Mouse (Mus musculus): ENCODE data around the gene Pcbp4. TPM values are rescaled to one million over a fixed set of nuclear protein-coding genes. Genes with fewer than 3 reads are reported as not detected.
A peak's percentile ranks its signal among the peaks of the same experiment; 100 is the strongest.

The Pcbp4 gene
- polyA plus RNA-seq, 1 experiment from 2014 or later, result 60.7 TPM

GRCm38 (mm10) chr9:106475046-106475445 lies 22.0 kb downstream of the Pcbp4 start:
- peaks cover 40% of the 10 kb centered on the region for H3K4me1 ChIP-seq (replicated peaks; ENCODE audit: control insufficient read depth, insufficient read depth, low read length)
- no peaks in the 10 kb centered on the region for H3K27me3 ChIP-seq (ENCODE audit: control insufficient read depth, insufficient read depth, low read depth, low read length)
- H3K4me2 ChIP-seq (ENCODE audit: low read depth, low read length), result no peak overlapping the region
- no peaks in the 10 kb centered on the region for H3K36me3 ChIP-seq (ENCODE audit: control insufficient read depth, insufficient read depth, low read length)
- no peak for ATAC-seq (ENCODE audit: low read depth)
- no peak overlapping the region for H3K4me3 ChIP-seq (ENCODE audit: low read length)
- 67% methylated on average over 7 of the region's 7 CpGs for WGBS
- peak overlapping the region; percentile 33 for H3K9ac ChIP-seq (ENCODE audit: low read length)
- H3K9me3 ChIP-seq (ENCODE audit: control insufficient read depth, low read length), result no peaks in the 10 kb centered on the region
- H3K27ac ChIP-seq (ENCODE audit: low read length), result no peak overlapping the region

- 85% methylated on average over 10 of the region's 10 CpGs for WGBS
- peaks cover 40% of the 10 kb centered on the region for H3K4me1 ChIP-seq (replicated peaks; ENCODE audit: control insufficient read depth, insufficient read depth, low read length)
These were observed 22.5 kb downstream of the Pcbp4 start, which contains the start of gene Rrp9 for GRCm38 (mm10) chr9:106475663-106476001. TSS of gene Rrp9 (plus strand) at chr9:106475963.

DNA sequence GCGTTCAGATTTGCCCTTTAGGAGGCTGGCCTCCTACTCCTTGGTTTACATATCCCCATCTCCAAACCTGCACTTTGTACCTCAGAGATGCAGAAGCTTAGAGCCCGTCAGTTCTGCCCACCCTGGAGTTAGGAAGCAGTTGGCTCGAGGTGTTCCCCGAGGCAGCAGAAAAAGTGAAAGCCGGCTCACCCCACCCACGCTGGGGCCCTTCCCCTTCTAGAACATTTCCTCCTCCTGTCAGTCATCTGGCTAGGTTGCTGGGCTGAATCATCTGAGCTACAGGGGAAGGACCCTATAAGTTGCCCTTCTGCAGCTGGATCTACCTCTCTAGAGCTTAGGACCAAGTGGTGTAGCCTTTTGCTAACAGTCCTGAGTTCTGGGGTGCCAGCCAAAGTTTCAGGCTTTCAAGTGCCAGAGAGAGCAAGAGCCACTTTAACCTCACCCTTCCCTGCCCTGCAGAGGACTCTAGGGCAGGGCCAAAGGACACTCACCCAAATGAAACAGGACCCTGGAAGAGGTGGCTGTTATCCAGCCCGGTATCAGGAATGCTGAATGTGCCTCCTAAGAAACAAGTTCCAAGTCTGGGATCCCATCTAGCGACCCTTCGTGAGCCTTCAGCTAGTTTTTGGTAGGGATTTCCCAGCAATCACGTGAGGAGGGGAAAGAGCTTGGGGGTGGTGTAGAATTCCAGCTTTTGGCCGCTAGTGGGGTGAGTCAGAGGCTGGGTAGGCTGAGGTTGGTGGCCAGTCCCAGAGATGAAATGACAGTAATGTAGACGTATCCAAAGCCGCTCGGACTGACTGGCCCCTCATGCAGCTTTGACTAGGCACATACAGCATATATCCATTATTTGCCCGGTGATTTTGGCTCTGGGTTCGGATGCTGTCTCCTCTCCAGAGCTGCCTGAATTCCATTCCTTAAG lies 23.2 kb downstream of the Pcbp4 start:
- Histone ChIP-seq H3K27ac (ENCODE audit: low read length) (peak overlapping the region; percentile 86), H3K4me2 (ENCODE audit: low read depth, low read length) (peak overlapping the region; percentile 50), H3K36me3 (ENCODE audit: control insufficient read depth, insufficient read depth, low read length) (peaks cover 4% of the 10 kb centered on the region; the same call in 1 of the 2 replicates), H3K27me3 (ENCODE audit: control insufficient read depth, insufficient read depth, low read depth, low read length) (no peaks in the 10 kb centered on the region), H3K4me3 (ENCODE audit: low read length) (peak overlapping the region; percentile 83), H3K4me1 (replicated peaks; ENCODE audit: control insufficient read depth, insufficient read depth, low read length) (peaks cover 40% of the 10 kb centered on the region), H3K9ac (ENCODE audit: low read length) (peak overlapping the region; percentile 58), H3K9me3 (ENCODE audit: control insufficient read depth, low read length) (no peaks in the 10 kb centered on the region)
- ATAC-seq (ENCODE audit: low read depth), result peak; percentile 54
- WGBS, result 23% methylated on average over 16 of the region's 16 CpGs

More at GRCm38 (mm10) chr9:106475663-106476001, 22.5 kb downstream of the Pcbp4 start, which contains the start of gene Rrp9:
- no peak for ATAC-seq (ENCODE audit: low read depth)
- H3K27ac ChIP-seq (ENCODE audit: low read length), result peak within 1 kb of the TSS; percentile 86
- H3K4me3 ChIP-seq (ENCODE audit: low read length), result peak within 1 kb of the TSS; percentile 83
- H3K9me3 ChIP-seq (ENCODE audit: control insufficient read depth, low read length), result no peaks in the 10 kb centered on the region
- peak within 1 kb of the TSS; percentile 58 for H3K9ac ChIP-seq (ENCODE audit: low read length)
- H3K36me3 ChIP-seq (ENCODE audit: control insufficient read depth, insufficient read depth, low read length), result peaks cover under 1% of the 10 kb centered on the region; the same call in 1 of the 2 replicates
- no peaks in the 10 kb centered on the region for H3K27me3 ChIP-seq (ENCODE audit: control insufficient read depth, insufficient read depth, low read depth, low read length)
- peak within 1 kb of the TSS; percentile 50 for H3K4me2 ChIP-seq (ENCODE audit: low read depth, low read length)

DNA sequence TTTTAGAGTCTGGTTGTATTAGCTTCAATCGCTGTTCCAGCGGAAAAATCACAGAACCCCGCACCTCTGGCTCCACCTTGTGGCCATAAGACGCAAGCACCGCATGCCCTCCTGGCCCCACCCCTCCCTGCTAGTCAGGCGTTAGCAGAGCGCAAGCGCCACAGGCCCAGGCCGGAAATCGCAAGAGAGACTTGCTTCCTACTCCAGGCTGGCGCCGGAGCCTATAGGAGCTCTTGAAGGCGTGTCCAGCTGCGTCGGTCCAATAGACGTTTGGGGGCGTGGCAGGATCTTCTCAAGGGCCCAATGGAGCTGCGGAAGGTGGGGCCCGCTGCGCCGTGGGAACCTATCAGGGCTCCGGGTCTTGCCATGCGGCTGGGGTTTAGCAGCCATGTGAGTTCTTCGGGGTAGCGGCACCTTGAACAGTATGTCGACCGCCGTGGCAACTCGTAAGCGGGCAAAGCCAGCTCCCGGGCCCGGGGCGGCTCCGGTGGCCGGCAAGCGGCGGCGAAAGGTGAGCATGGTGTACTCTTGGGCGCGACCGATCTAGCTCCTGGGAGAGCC lies 23.9 kb downstream of the Pcbp4 start, which contains the start of gene Parp3:
Gene Parp3 (minus strand): TSS at position 26 of the 561 bp plus-strand sequence.
- under 1% methylated on average over 41 of the region's 41 CpGs for WGBS
- Histone ChIP-seq H3K4me3 (ENCODE audit: low read length) (peak within 1 kb of the TSS; percentile 83), H3K9ac (ENCODE audit: low read length) (peak within 1 kb of the TSS; percentile 72), H3K4me2 (ENCODE audit: low read depth, low read length) (peak within 1 kb of the TSS; percentile 91), H3K36me3 (ENCODE audit: control insufficient read depth, insufficient read depth, low read length) (peaks cover 4% of the 10 kb centered on the region; the same call in 1 of the 2 replicates), H3K4me1 (replicated peaks; ENCODE audit: control insufficient read depth, insufficient read depth, low read length) (peaks cover 35% of the 10 kb centered on the region), H3K9me3 (ENCODE audit: control insufficient read depth, low read length) (no peaks in the 10 kb centered on the region), H3K27me3 (ENCODE audit: control insufficient read depth, insufficient read depth, low read depth, low read length) (no peaks in the 10 kb centered on the region), H3K27ac (ENCODE audit: low read length) (peak within 1 kb of the TSS; percentile 86)
- peak; percentile 97 for ATAC-seq (ENCODE audit: low read depth)

GRCm38 (mm10) chr9:106477649-106478048 lies 24.6 kb downstream of the Pcbp4 start:
- Histone ChIP-seq H3K4me1 (replicated peaks; ENCODE audit: control insufficient read depth, insufficient read depth, low read length) (peaks cover 34% of the 10 kb centered on the region), H3K27me3 (ENCODE audit: control insufficient read depth, insufficient read depth, low read depth, low read length) (no peaks in the 10 kb centered on the region), H3K9me3 (ENCODE audit: control insufficient read depth, low read length) (no peaks in the 10 kb centered on the region), H3K4me2 (ENCODE audit: low read depth, low read length) (peak overlapping the region; percentile 91), H3K4me3 (ENCODE audit: low read length) (peak overlapping the region; percentile 83), H3K9ac (ENCODE audit: low read length) (peak overlapping the region; percentile 72), H3K36me3 (ENCODE audit: control insufficient read depth, insufficient read depth, low read length) (peaks cover 4% of the 10 kb centered on the region; the same call in 1 of the 2 replicates), H3K27ac (ENCODE audit: low read length) (no peak overlapping the region)
- 1% methylated on average over 16 of the region's 16 CpGs for WGBS
- ATAC-seq (ENCODE audit: low read depth), result no peak

- ATAC-seq (ENCODE audit: low read depth), result no peak
- peaks cover 7% of the 10 kb centered on the region for H3K36me3 ChIP-seq (ENCODE audit: control insufficient read depth, insufficient read depth, low read length)
- no peaks in the 10 kb centered on the region for H3K27me3 ChIP-seq (ENCODE audit: control insufficient read depth, insufficient read depth, low read depth, low read length)
- H3K4me2 ChIP-seq (ENCODE audit: low read depth, low read length), result peak overlapping the region; percentile 91
- H3K4me3 ChIP-seq (ENCODE audit: low read length), result peak overlapping the region; percentile 83
- no peak overlapping the region for H3K27ac ChIP-seq (ENCODE audit: low read length)
- H3K4me1 ChIP-seq (replicated peaks; ENCODE audit: control insufficient read depth, insufficient read depth, low read length), result peaks cover 34% of the 10 kb centered on the region
- no peaks in the 10 kb centered on the region for H3K9me3 ChIP-seq (ENCODE audit: control insufficient read depth, low read length)
- H3K9ac ChIP-seq (ENCODE audit: low read length), result peak overlapping the region; percentile 72; the same call in 1 of the 2 replicates
- 77% methylated on average over 9 of the region's 9 CpGs for WGBS
These were observed 25.0 kb downstream of the Pcbp4 start for GRCm38 (mm10) chr9:106478101-106478500.

- no peaks in the 10 kb centered on the region for H3K9me3 ChIP-seq (ENCODE audit: control insufficient read depth, low read length)
- H3K36me3 ChIP-seq (ENCODE audit: control insufficient read depth, insufficient read depth, low read length), result peaks cover 13% of the 10 kb centered on the region
- H3K27ac ChIP-seq (ENCODE audit: low read length), result no peak overlapping the region
- 89% methylated on average over 7 of the region's 7 CpGs for WGBS
- H3K27me3 ChIP-seq (ENCODE audit: control insufficient read depth, insufficient read depth, low read depth, low read length), result no peaks in the 10 kb centered on the region
- H3K4me2 ChIP-seq (ENCODE audit: low read depth, low read length), result no peak overlapping the region
- peaks cover 19% of the 10 kb centered on the region for H3K4me1 ChIP-seq (replicated peaks; ENCODE audit: control insufficient read depth, insufficient read depth, low read length)
- no peak overlapping the region for H3K9ac ChIP-seq (ENCODE audit: low read length)
- ATAC-seq (ENCODE audit: low read depth), result no peak
- H3K4me3 ChIP-seq (ENCODE audit: low read length), result no peak overlapping the region
These were observed 27.4 kb downstream of the Pcbp4 start for GRCm38 (mm10) chr9:106480541-106480940.

GRCm38 (mm10) chr9:106481075-106481474 lies 28.0 kb downstream of the Pcbp4 start:
- no peak for ATAC-seq (ENCODE audit: low read depth)
- WGBS, result 91% methylated on average over 15 of the region's 15 CpGs
- no peak overlapping the region for H3K4me3 ChIP-seq (ENCODE audit: low read length)
- no peak overlapping the region for H3K4me2 ChIP-seq (ENCODE audit: low read depth, low read length)
- no peaks in the 10 kb centered on the region for H3K27me3 ChIP-seq (ENCODE audit: control insufficient read depth, insufficient read depth, low read depth, low read length)
- peaks cover 14% of the 10 kb centered on the region for H3K36me3 ChIP-seq (ENCODE audit: control insufficient read depth, insufficient read depth, low read length)
- no peaks in the 10 kb centered on the region for H3K9me3 ChIP-seq (ENCODE audit: control insufficient read depth, low read length)
- H3K4me1 ChIP-seq (replicated peaks; ENCODE audit: control insufficient read depth, insufficient read depth, low read length), result peaks cover 13% of the 10 kb centered on the region
- H3K9ac ChIP-seq (ENCODE audit: low read length), result no peak overlapping the region
- H3K27ac ChIP-seq (ENCODE audit: low read length), result no peak overlapping the region

DNA sequence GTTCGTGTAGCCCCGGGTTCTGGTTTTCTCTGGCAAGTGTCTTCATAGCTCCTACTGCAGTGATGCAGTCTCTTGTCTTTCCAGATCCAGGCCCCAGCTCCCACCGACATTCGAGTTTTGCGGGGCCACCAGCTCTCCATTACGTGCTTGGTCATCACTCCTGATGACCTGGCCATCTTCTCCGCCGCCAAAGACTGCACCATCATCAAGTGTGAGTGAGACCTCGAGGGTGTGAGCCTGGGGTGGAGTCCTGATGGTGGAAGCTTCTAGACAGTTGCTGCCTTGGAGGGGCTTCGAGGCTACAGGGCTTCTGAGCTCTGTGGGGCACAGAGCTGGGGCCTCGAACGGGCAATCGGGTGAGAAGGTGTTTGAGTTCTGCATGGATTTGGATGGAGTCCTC lies 28.6 kb downstream of the Pcbp4 start:
- H3K27me3 ChIP-seq (ENCODE audit: control insufficient read depth, insufficient read depth, low read depth, low read length), result no peaks in the 10 kb centered on the region
- no peak overlapping the region for H3K4me3 ChIP-seq (ENCODE audit: low read length)
- no peaks in the 10 kb centered on the region for H3K9me3 ChIP-seq (ENCODE audit: control insufficient read depth, low read length)
- no peak for ATAC-seq (ENCODE audit: low read depth)
- peaks cover 7% of the 10 kb centered on the region for H3K4me1 ChIP-seq (replicated peaks; ENCODE audit: control insufficient read depth, insufficient read depth, low read length)
- no peak overlapping the region for H3K9ac ChIP-seq (ENCODE audit: low read length)
- no peak overlapping the region for H3K27ac ChIP-seq (ENCODE audit: low read length)
- WGBS, result 88% methylated on average over 13 of the region's 13 CpGs
- peaks cover 17% of the 10 kb centered on the region for H3K36me3 ChIP-seq (ENCODE audit: control insufficient read depth, insufficient read depth, low read length)
- H3K4me2 ChIP-seq (ENCODE audit: low read depth, low read length), result no peak overlapping the region

All from lung, embryonic 16.5 days (tissue).